Mouse (Mus musculus) embryonic stem cell, embryonic (primary cell): Measurements from ENCODE around the gene Trpm5.

ENCODE experiments used
- CTCF ChIA-PET, 4 experiments: fragments of 300-600 bp in 2 of 4; fragments of 350-600 bp in 2 of 4; sonication (Branson Sonifier 250); formaldehyde crosslinking; loops; one replicate each; lab custom pipeline; 2022; ENCODE audit warnings: inconsistent platforms in 2 of 4; lab: Charles Lee
- POLR2A ChIA-PET, 4 experiments: fragments of 300-600 bp in 2 of 4; fragments of 350-600 bp in 2 of 4; sonication (Branson Sonifier 250); formaldehyde crosslinking; loops; one replicate each; lab custom pipeline; 2022; ENCODE audit warnings: antibody characterized with exemption in 4 of 4, inconsistent platforms in 1 of 4; lab: Charles Lee

Gene Trpm5

GRCm38 (mm10) chr7:143024293-143024692 lies 70.1 kb downstream of the Trpm5 start:
- CTCF ChIA-PET: interaction anchor here in 2 of 4 experiments (0.7 to 0.8 kb wide), 2 partner anchors 49 to 66 kb away, joined by 3 read pairs; no protein-coding TSS in a partner anchor
- POLR2A ChIA-PET: interaction anchor here in 1 of 4 experiments (2.7 kb wide), 1 partner anchor 29 kb away, joined by 13 read pairs; the partner anchor contains the start of gene Cd81

GRCm38 (mm10) chr7:143023499-143023898 lies 70.9 kb downstream of the Trpm5 start:
- ChIA-PET POLR2A (interaction anchor here in 3 of 4 experiments (1.3 to 2.7 kb wide), 4 partner anchors 16 to 101 kb away, joined by 3 to 13 read pairs (median 6); partner anchors contain the start of gene Cd81 (in 2 of the 3)), CTCF (interaction anchor here in 1 of 4 experiments (0.8 kb wide), 1 partner anchor 50 kb away, joined by 3 read pairs; no protein-coding TSS in a partner anchor)

GRCm38 (mm10) chr7:143021356-143022164 lies 72.9 kb downstream of the Trpm5 start:
- ChIA-PET CTCF (no interaction called here), POLR2A (interaction anchor here in 3 of 4 experiments (0.6 to 1.7 kb wide), 6 partner anchors 9 to 127 kb away, joined by 3 to 7 read pairs (median 4); partner anchors contain the start of gene Cd81 (in 1 of the 3))

- POLR2A ChIA-PET: interaction anchor here in 3 of 4 experiments (0.6 to 1.2 kb wide), 6 partner anchors 12 to 38 kb away, joined by 3 to 6 read pairs (median 4); partner anchors contain the start of gene Cd81 (in 1 of the 3)
Observed at GRCm38 (mm10) chr7:143020764-143021163, 73.7 kb downstream of the Trpm5 start.

GRCm38 (mm10) chr7:143020040-143020439 lies 74.4 kb downstream of the Trpm5 start:
- ChIA-PET POLR2A (interaction anchor here in 3 of 4 experiments (0.7 to 1.2 kb wide), 5 partner anchors 12 to 39 kb away, joined by 3 to 6 read pairs (median 4); partner anchors contain the start of gene Cd81 (in 1 of the 3)), CTCF (no interaction called here)

More at GRCm38 (mm10) chr7:143020764-143021163, 73.7 kb downstream of the Trpm5 start:
- CTCF ChIA-PET: no interaction called here
